Mouse (Mus musculus) erythroblast, embryonic 14.5 days (primary cell): ENCODE results near the gene Hist1h3g.

ENCODE experiments used
- GATA1 ChIP-seq: IDR thresholded peaks from 2 replicates; pipeline ENCODE4 v1.6.1; 2012; ENCODE audit warnings: low read length, inconsistent platforms, mixed read lengths
- TAL1 ChIP-seq: IDR thresholded peaks from 3 replicates; pipeline ENCODE4 v1.6.1; 2012; ENCODE audit warnings: low read length, inconsistent platforms, mixed read lengths

GRCm38 (mm10) chr13:23506819-23507515 is 28.3 kb upstream of the Hist1h3g start:
- no peak for TF ChIP-seq GATA1
- TF ChIP-seq TAL1, result no peak
